Mouse (Mus musculus): ENCODE measurements at regions not wholly inside any gene's neighbourhood (a gene's known extent, or its start where the extent isn't known, plus 50 kb on each side); places are given as distances from the start of the nearest gene placed in this dataset.

GRCm38 (mm10) chr13:48094275-48095035, 166.6 kb upstream of the Id4 start:
- Histone ChIP-seq H3K9me3 (ENCODE audit: low read length) (no peaks in the 10 kb centered on the region), H3K27me3 (ENCODE audit: insufficient read depth, low read length) (no peaks in the 10 kb centered on the region), H3K4me2 (ENCODE audit: low read depth, low read length) (no peak overlapping the region), H3K4me1 (ENCODE audit: insufficient read depth) (no peaks in the 10 kb centered on the region), H3K36me3 (replicated peaks; ENCODE audit: insufficient read depth, low read length) (no peaks in the 10 kb centered on the region), H3K4me3 (ENCODE audit: low read depth, low read length) (no peak overlapping the region), H3K27ac (ENCODE audit: low read depth) (no peak overlapping the region), H3K9ac (replicated peaks) (no peak overlapping the region)
- WGBS (ENCODE audit: insufficient replicate concordance), result 80% methylated on average over 16 of the region's 16 CpGs
- TF ChIP-seq EP300 (IDR thresholded peaks at IDR 0.05; ENCODE audit: low read depth) (no peak), CTCF (IDR thresholded peaks at IDR 0.05; ENCODE audit: low read depth) (no peak)
- no peak for ATAC-seq
- no peak for DNase-seq

- no peaks in the 10 kb centered on the region for H3K27me3 ChIP-seq (ENCODE audit: insufficient read depth, low read length)
- no peaks in the 10 kb centered on the region for H3K36me3 ChIP-seq (replicated peaks; ENCODE audit: insufficient read depth, low read length)
- no peak for DNase-seq
- H3K9me3 ChIP-seq (ENCODE audit: low read length), result no peaks in the 10 kb centered on the region
- H3K9ac ChIP-seq (replicated peaks), result no peak overlapping the region
- TF ChIP-seq CTCF (IDR thresholded peaks at IDR 0.05; ENCODE audit: low read depth) (no peak), EP300 (IDR thresholded peaks at IDR 0.05; ENCODE audit: low read depth) (no peak)
- WGBS (ENCODE audit: insufficient replicate concordance), result 73% methylated on average over 8 of the region's 8 CpGs
- no peak overlapping the region for H3K27ac ChIP-seq (ENCODE audit: low read depth)
- H3K4me1 ChIP-seq (ENCODE audit: insufficient read depth), result no peaks in the 10 kb centered on the region
- H3K4me2 ChIP-seq (ENCODE audit: low read depth, low read length), result no peak overlapping the region
- no peak for ATAC-seq
- H3K4me3 ChIP-seq (ENCODE audit: low read depth, low read length), result no peak overlapping the region
These were observed 158.9 kb upstream of the Id4 start for GRCm38 (mm10) chr13:48102156-48102555.

- H3K27ac ChIP-seq (ENCODE audit: low read depth), result no peak overlapping the region
- DNase-seq (no peak), ATAC-seq (no peak)
- TF ChIP-seq CTCF (IDR thresholded peaks at IDR 0.05; ENCODE audit: low read depth) (no peak), EP300 (IDR thresholded peaks at IDR 0.05; ENCODE audit: low read depth) (no peak)
- H3K4me2 ChIP-seq (ENCODE audit: low read depth, low read length), result no peak overlapping the region
- 52% methylated on average over 7 of the region's 7 CpGs for WGBS (ENCODE audit: insufficient replicate concordance)
- H3K27me3 ChIP-seq (ENCODE audit: insufficient read depth, low read length), result no peaks in the 10 kb centered on the region
- H3K9me3 ChIP-seq (ENCODE audit: low read length), result no peaks in the 10 kb centered on the region
- H3K4me3 ChIP-seq (ENCODE audit: low read depth, low read length), result no peak overlapping the region
- no peaks in the 10 kb centered on the region for H3K36me3 ChIP-seq (replicated peaks; ENCODE audit: insufficient read depth, low read length)
- no peaks in the 10 kb centered on the region for H3K4me1 ChIP-seq (ENCODE audit: insufficient read depth)
- no peak overlapping the region for H3K9ac ChIP-seq (replicated peaks)
These were observed 158.5 kb upstream of the Id4 start for GRCm38 (mm10) chr13:48102576-48102975.

- no peaks in the 10 kb centered on the region for H3K36me3 ChIP-seq (replicated peaks; ENCODE audit: insufficient read depth, low read length)
- ATAC-seq (no peak), DNase-seq (no peak)
- no peak for TF ChIP-seq EP300 (IDR thresholded peaks at IDR 0.05; ENCODE audit: low read depth)
- TF ChIP-seq CTCF (IDR thresholded peaks at IDR 0.05; ENCODE audit: low read depth), result no peak
- no peaks in the 10 kb centered on the region for H3K4me1 ChIP-seq (ENCODE audit: insufficient read depth)
- H3K27ac ChIP-seq (ENCODE audit: low read depth), result no peak overlapping the region
- H3K27me3 ChIP-seq (ENCODE audit: insufficient read depth, low read length), result no peaks in the 10 kb centered on the region
- no peak overlapping the region for H3K4me2 ChIP-seq (ENCODE audit: low read depth, low read length)
- no peak overlapping the region for H3K4me3 ChIP-seq (ENCODE audit: low read depth, low read length)
- no peaks in the 10 kb centered on the region for H3K9me3 ChIP-seq (ENCODE audit: low read length)
- WGBS (ENCODE audit: insufficient replicate concordance), result 58% methylated on average over 6 of the region's 6 CpGs
- no peak overlapping the region for H3K9ac ChIP-seq (replicated peaks)
These were observed 156.3 kb upstream of the Id4 start for GRCm38 (mm10) chr13:48104766-48105165.

- DNase-seq (no peak), ATAC-seq (no peak)
- Histone ChIP-seq H3K27ac (ENCODE audit: low read depth) (no peak overlapping the region), H3K9me3 (ENCODE audit: low read length) (no peaks in the 10 kb centered on the region), H3K4me3 (ENCODE audit: low read depth, low read length) (no peak overlapping the region), H3K4me2 (ENCODE audit: low read depth, low read length) (no peak overlapping the region), H3K27me3 (ENCODE audit: insufficient read depth, low read length) (no peaks in the 10 kb centered on the region), H3K4me1 (ENCODE audit: insufficient read depth) (no peaks in the 10 kb centered on the region), H3K36me3 (replicated peaks; ENCODE audit: insufficient read depth, low read length) (no peaks in the 10 kb centered on the region), H3K9ac (replicated peaks) (no peak overlapping the region)
- WGBS (ENCODE audit: insufficient replicate concordance), result 76% methylated on average over 5 of the region's 5 CpGs
- TF ChIP-seq CTCF (IDR thresholded peaks at IDR 0.05; ENCODE audit: low read depth), result no peak
- TF ChIP-seq EP300 (IDR thresholded peaks at IDR 0.05; ENCODE audit: low read depth), result no peak
These were observed 154.1 kb upstream of the Id4 start for GRCm38 (mm10) chr13:48106946-48107345.

GRCm38 (mm10) chr13:48115890-48116289, 145.1 kb upstream of the Id4 start:
- Histone ChIP-seq H3K27ac (ENCODE audit: low read depth) (no peak overlapping the region), H3K36me3 (replicated peaks; ENCODE audit: insufficient read depth, low read length) (no peaks in the 10 kb centered on the region), H3K9me3 (ENCODE audit: low read length) (no peaks in the 10 kb centered on the region), H3K4me2 (ENCODE audit: low read depth, low read length) (no peak overlapping the region), H3K4me3 (ENCODE audit: low read depth, low read length) (no peak overlapping the region), H3K4me1 (ENCODE audit: insufficient read depth) (no peaks in the 10 kb centered on the region), H3K27me3 (ENCODE audit: insufficient read depth, low read length) (no peaks in the 10 kb centered on the region), H3K9ac (replicated peaks) (no peak overlapping the region)
- WGBS (ENCODE audit: insufficient replicate concordance), result 68% methylated on average over 7 of the region's 7 CpGs
- TF ChIP-seq CTCF (IDR thresholded peaks at IDR 0.05; ENCODE audit: low read depth) (no peak), EP300 (IDR thresholded peaks at IDR 0.05; ENCODE audit: low read depth) (no peak)
- DNase-seq, result no peak
- ATAC-seq, result no peak

All from liver, postnatal 0 days (tissue).